Comparison of ENCODE assay signal across 10 mouse cellular contexts in genomic region chr16:42339512-42339911, GRCm38 (mm10). TPM values are rescaled to one million over a fixed set of nuclear protein-coding genes. Genes with fewer than 3 reads are reported as not detected.
DNase-seq lines count a peak whose midpoint lies in the region; ATAC-seq and TF ChIP-seq lines count a peak whose summit lies in the region.
"Had no signal": no experiment of that assay in that cellular context is flagged by ENCODE, and none has a peak within 500 bp of the region (broad histone marks: within the 10 kb centered on the region; RNA-seq: fewer than 3 reads in every experiment).

No protein-coding gene starts in this region.

- no peaks in the 10 kb centered on the region for H3K9me3 ChIP-seq in heart, postnatal 0 days (replicated peaks; ENCODE audit: control insufficient read depth, low read length)
- H3K9me3 ChIP-seq in hindbrain, embryonic 10.5 days, result no peaks in the 10 kb centered on the region
- no peaks in the 10 kb centered on the region for H3K9me3 ChIP-seq in midbrain, embryonic 13.5 days

- H3K27me3 ChIP-seq in heart, postnatal 0 days (ENCODE audit: control insufficient read depth, insufficient read depth, low read length), result 0 out of 2 replicates have a peak, but pooled peaks cover 3% of the 10 kb centered on the region
- peaks cover 12% of the 10 kb centered on the region for H3K27me3 ChIP-seq in hindbrain, embryonic 10.5 days (ENCODE audit: insufficient read depth, poor library complexity, severe bottlenecking)
- no peaks in the 10 kb centered on the region for H3K27me3 ChIP-seq in midbrain, embryonic 13.5 days

- H3K9ac ChIP-seq in heart, postnatal 0 days (replicated peaks; ENCODE audit: low read depth, low read length), result 0 out of 2 replicates have a peak overlapping the region, but pooled peaks have one; percentile 4
- H3K9ac ChIP-seq in midbrain, embryonic 13.5 days (replicated peaks), result peak overlapping the region; percentile 85

- ATAC-seq in heart, postnatal 0 days (ENCODE audit: insufficient read depth, low read depth), result no peak
- ATAC-seq in midbrain, embryonic 13.5 days, result peak; percentile 18; the same call in 1 of the 2 replicates

- H3K4me3 ChIP-seq in heart, postnatal 0 days (ENCODE audit: low read depth, low read length), result peak overlapping the region; percentile 45
- H3K4me3 ChIP-seq in hindbrain, embryonic 10.5 days, result peak overlapping the region; percentile 60
- peak overlapping the region; percentile 68 for H3K4me3 ChIP-seq in midbrain, embryonic 13.5 days (replicated peaks)

- DNase-seq in heart, postnatal 0 days (ENCODE audit: low spot score), result no peak
- DNase-seq in heart, postnatal 4 days, result no peak
- DNase-seq in cerebellum, adult 18-20 months, result peak; percentile 63 to 70
- DNase-seq in hindbrain, embryonic 10.5 days (ENCODE audit: low spot score), result peak; percentile 16
- DNase-seq in gastrocnemius, postnatal 4 days (ENCODE audit: low spot score in 2 of 2), result no peak
- no peak for DNase-seq in urinary bladder, adult 18-20 months (ENCODE audit: low spot score in 2 of 2)
- DNase-seq in spleen, adult 18-20 months, result no peak

- no peaks in the 10 kb centered on the region for H3K36me3 ChIP-seq in heart, postnatal 0 days (replicated peaks; ENCODE audit: control insufficient read depth, insufficient read depth, low read length)
- no peaks in the 10 kb centered on the region for H3K36me3 ChIP-seq in hindbrain, embryonic 10.5 days
- no peaks in the 10 kb centered on the region for H3K36me3 ChIP-seq in midbrain, embryonic 13.5 days

- 2% methylated on average over 10 of the region's 10 CpGs for WGBS in heart, postnatal 0 days
- WGBS in hindbrain, embryonic 10.5 days, result 0% methylated on average over 10 of the region's 10 CpGs
- under 1% methylated on average over 10 of the region's 10 CpGs for WGBS in midbrain, embryonic 13.5 days

- TF ChIP-seq EP300 in heart, postnatal 0 days (IDR thresholded peaks at IDR 0.05; ENCODE audit: low read depth), result no peak

- H3K4me2 ChIP-seq in heart, postnatal 0 days (ENCODE audit: low read depth, low read length), result peak overlapping the region; percentile 75
- H3K4me2 ChIP-seq in midbrain, embryonic 13.5 days (replicated peaks), result peak overlapping the region; percentile 56

- H3K4me1 ChIP-seq in heart, postnatal 0 days (ENCODE audit: control insufficient read depth, insufficient read depth), result peaks cover 11% of the 10 kb centered on the region
- peaks cover 61% of the 10 kb centered on the region for H3K4me1 ChIP-seq in hindbrain, embryonic 10.5 days (replicated peaks)
- H3K4me1 ChIP-seq in midbrain, embryonic 13.5 days (replicated peaks), result peaks cover 41% of the 10 kb centered on the region

- H3K27ac ChIP-seq in heart, postnatal 0 days (ENCODE audit: low read depth), result no peak overlapping the region
- H3K27ac ChIP-seq in hindbrain, embryonic 10.5 days, result peak overlapping the region; percentile 83
- H3K27ac ChIP-seq in midbrain, embryonic 13.5 days, result peak overlapping the region; percentile 91

- TF ChIP-seq CTCF in heart, postnatal 0 days (IDR thresholded peaks at IDR 0.05; ENCODE audit: low read depth), result no peak

RNA-seq across cellular contexts. Expression of gene Gap43, which starts 0.9 kb away (rescaled TPM):
- 3.4 and 5.6 TPM in 2 replicates for total RNA-seq in heart, postnatal 0 days (2014; rRNA removed; ENCODE audit: low replicate concordance)
- 6.7 and 7.9 TPM in 2 replicates for polyA plus RNA-seq in heart, postnatal 0 days (2015; fragmentation: Nextera tagmentation; extraction: Ambion mirVana)
- total RNA-seq in heart, postnatal 4 days (2021), result 1 to 10 TPM; 4.0 to 5.3 TPM
- 160 and 277 TPM in 2 replicates for polyA plus RNA-seq in hindbrain, embryonic 10.5 days (2016; fragmentation: Nextera tagmentation; extraction: Ambion mirVana)
- polyA plus RNA-seq in midbrain, embryonic 13.5 days (2015; fragmentation: Nextera tagmentation; extraction: Ambion mirVana), result 875 and 991 TPM in 2 replicates
- total RNA-seq in gastrocnemius, postnatal 4 days (2021), result 10 to 100 TPM; 26.0 to 29.6 TPM
- total RNA-seq: MEL had no signal
- polyA plus RNA-seq: spleen, adult 2 months had no signal

Comparison
In these comparisons a context has a peak if more than half of its experiments do, and no peak if none do; other contexts are left out.
1. DNase-seq: peak in cerebellum, adult 18-20 months (2 of 2) and hindbrain, embryonic 10.5 days (single experiment); none in heart, postnatal 0 days (single experiment), heart, postnatal 4 days (single experiment), gastrocnemius, postnatal 4 days (0 of 2), urinary bladder, adult 18-20 months (0 of 2) and spleen, adult 18-20 months (0 of 2).
2. Peak in every context shown above with its lines, with median percentiles within 50 percentile points of each other: H3K4me3 ChIP-seq.